Mouse (Mus musculus) MEL (cell line): Measurements from ENCODE around the gene Tex9.
"Not testable (repeated sequence)": the region's sequence is repeated elsewhere in the genome, so short reads cannot be mapped to it uniquely, and the experiment has no call there.

Experiments used
- CHD2 ChIP-seq: IDR thresholded peaks from 2 replicates; pipeline ENCODE4 v1.6.1; 2011; ENCODE audit warnings: low read length, improper control_type of control experiment
- HCFC1 ChIP-seq: IDR thresholded peaks from 2 replicates; pipeline ENCODE4 v1.6.1; 2012; ENCODE audit warnings: low read depth, mild to moderate bottlenecking, inconsistent platforms, low read length, improper control_type of control experiment, moderate library complexity
- JUND ChIP-seq: IDR thresholded peaks from 2 replicates; pipeline ENCODE4 v1.6.1; 2011; ENCODE audit warnings: low read depth, mild to moderate bottlenecking, improper control_type of control experiment, low read length
- KAT2A ChIP-seq: conservative IDR thresholded peaks from 2 replicates; pipeline ENCODE4 v1.6.1; 2012; ENCODE audit warnings: low read depth, low read length, improper control_type of control experiment, inconsistent platforms
- POLR2A ChIP-seq, 2 experiments: IDR thresholded peaks; 2 replicates each; pipeline ENCODE4 v1.6.1; 2011 to 2012; ENCODE audit warnings: low read length in 2 of 2, mild to moderate bottlenecking in 2 of 2, control low read depth in 1 of 2, improper control_type of control experiment in 1 of 2, low read depth in 1 of 2, moderate library complexity in 1 of 2; ENCODE audit not compliant: control insufficient read depth in 1 of 2, insufficient read depth in 1 of 2, poor library complexity in 1 of 2
- POLR2AphosphoS2 ChIP-seq: IDR thresholded peaks from 2 replicates; pipeline ENCODE4 v1.6.1; 2011; ENCODE audit warnings: low read length, improper control_type of control experiment
- ZC3H11A ChIP-seq: IDR thresholded peaks from 2 replicates; pipeline ENCODE4 v1.6.1; 2012; ENCODE audit warnings: low read depth, mild to moderate bottlenecking, inconsistent platforms, low read length, improper control_type of control experiment

- not testable (repeated sequence) for TF ChIP-seq CHD2; HCFC1; POLR2A (IDR thresholded peaks at IDR 0.05; ENCODE audit: control insufficient read depth in 1 of 2, insufficient read depth in 1 of 2, low read depth in 1 of 2, low read length in 2 of 2, poor library complexity in 1 of 2); KAT2A; POLR2AphosphoS2; JUND
- TF ChIP-seq ZC3H11A = peak; percentile 9; the same call in 1 of the 2 replicates
Observed at GRCm38 (mm10) chr9:72401769-72402168, 90.2 kb downstream of the Tex9 start.
